Mouse (Mus musculus) embryo, embryonic 9.5 days (tissue): ENCODE results near the gene Fam129a.
"Not testable (repeated sequence)": the region's sequence is repeated elsewhere in the genome, so short reads cannot be mapped to it uniquely, and the experiment has no call there.

Experiments
- DNase-seq: peaks from one replicate; pipeline ENCODE4 v3.0.0-alpha.2; 2017; ENCODE audit errors: extremely low spot score

The Fam129a gene

GRCm38 (mm10) chr1:151584182-151584471 lies 13.1 kb downstream of the Fam129a start:
- no peak for DNase-seq

- no peak for DNase-seq
Observed at GRCm38 (mm10) chr1:151584565-151585216, 13.7 kb downstream of the Fam129a start.

DNA sequence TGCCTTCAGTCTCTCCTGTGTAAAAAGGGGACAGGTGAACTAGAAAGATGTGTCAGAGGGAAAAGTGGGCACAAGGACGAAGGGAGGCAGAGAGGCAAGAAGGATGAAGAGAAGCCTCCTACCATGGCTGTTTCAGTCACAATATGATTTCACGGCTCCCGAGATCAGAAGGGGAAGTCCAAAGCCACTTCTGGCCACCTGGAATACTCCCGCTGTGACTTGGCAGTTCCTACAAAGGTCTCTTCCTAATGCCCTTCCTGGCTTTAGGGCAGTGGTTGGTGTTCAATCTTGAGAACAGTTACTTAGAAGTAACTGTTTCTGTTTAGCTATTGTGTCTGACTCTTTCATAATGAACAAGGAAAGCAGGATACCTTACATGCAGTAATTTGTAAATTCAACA lies 14.7 kb downstream of the Fam129a start:
- no peak for DNase-seq

DNA sequence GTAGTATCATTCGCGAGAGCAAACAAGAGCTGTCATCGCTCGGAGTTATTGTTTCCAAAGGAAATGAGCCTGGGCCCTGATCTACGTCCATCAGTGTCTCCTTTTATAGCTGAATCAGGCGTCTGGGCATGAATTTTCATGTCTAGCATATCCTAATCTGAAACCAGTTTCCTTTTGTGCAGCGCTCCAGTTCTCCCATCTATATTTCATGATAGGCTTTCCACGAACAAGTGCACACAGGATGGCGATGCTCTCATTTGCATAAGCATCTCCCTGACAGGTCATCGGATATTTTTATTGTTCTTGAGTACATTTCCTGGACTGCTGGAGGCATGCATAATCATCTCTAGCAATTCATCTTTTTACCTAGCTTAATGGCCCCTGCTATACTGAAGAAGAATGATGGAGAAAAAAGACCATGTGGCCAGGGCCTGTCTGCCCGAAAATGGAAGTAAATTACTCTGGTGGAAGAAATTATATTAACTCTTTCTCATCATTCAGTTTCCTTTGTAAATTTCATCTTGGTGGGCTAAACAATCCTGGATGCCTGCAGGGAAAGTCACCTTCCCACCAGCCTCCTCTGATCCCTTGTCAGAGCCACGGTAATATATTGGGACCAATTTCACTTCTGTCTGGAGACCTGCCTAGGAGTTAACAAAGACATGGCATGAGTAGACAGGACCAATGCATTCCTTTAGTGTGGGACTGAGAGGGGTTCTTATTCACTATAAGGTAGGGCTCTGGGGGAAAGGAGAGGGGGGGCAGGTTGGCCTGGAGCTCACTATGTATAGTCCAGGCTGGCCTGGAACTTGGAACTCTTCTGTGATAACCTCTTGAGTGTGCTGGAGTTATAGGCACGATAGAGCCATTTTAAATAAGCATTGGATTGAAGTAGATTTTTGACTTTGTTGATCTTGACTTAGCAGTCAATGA lies 21.4 kb downstream of the Fam129a start:
- no peak for DNase-seq

- no peak for DNase-seq
Observed at GRCm38 (mm10) chr1:151594906-151595305, 23.9 kb downstream of the Fam129a start.

GRCm38 (mm10) chr1:151595600-151596299 lies 24.8 kb downstream of the Fam129a start:
- no peak for DNase-seq

DNA sequence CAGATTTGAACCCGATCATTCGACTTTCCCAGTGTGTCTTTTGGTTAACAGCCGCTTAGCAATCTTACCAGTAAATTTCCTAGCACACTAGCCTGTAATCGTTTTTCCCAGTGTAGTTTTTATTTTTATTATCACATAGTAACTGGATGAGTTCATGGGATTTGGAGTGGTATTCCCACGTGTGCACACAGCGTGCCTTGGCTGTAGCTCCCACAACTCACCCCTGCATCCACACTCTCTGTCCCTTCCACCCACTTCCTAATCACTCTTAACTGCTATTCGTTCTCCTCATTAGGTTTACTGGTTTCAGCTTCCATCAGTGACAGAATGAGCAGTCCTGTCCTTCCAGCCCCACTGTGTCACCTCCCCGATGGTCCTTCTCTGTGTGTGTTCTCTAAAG lies 25.6 kb downstream of the Fam129a start:
- no peak for DNase-seq

- no peak for DNase-seq
Observed at GRCm38 (mm10) chr1:151597677-151598297, 26.8 kb downstream of the Fam129a start.

DNA sequence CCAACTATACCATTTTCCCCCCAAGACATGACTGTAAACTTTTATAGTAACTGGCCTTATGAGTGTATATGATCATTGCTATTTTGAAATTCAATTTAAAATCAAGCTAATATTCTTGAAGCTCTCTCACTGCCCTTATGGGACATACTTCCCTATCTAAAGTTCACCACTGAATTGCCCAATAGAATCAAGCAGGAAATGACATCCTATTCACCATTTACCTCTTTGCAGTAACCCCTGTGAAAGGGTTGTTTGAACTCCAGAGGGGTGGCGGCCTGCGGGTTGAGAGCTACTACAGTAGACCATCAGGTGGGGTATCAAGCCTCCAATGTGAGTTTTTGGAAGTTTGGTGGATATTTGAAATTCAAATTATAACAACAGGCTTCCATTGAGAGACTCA lies 27.9 kb downstream of the Fam129a start:
- no peak for DNase-seq

GRCm38 (mm10) chr1:151604328-151604727 lies 33.3 kb downstream of the Fam129a start:
- no peak for DNase-seq

DNA sequence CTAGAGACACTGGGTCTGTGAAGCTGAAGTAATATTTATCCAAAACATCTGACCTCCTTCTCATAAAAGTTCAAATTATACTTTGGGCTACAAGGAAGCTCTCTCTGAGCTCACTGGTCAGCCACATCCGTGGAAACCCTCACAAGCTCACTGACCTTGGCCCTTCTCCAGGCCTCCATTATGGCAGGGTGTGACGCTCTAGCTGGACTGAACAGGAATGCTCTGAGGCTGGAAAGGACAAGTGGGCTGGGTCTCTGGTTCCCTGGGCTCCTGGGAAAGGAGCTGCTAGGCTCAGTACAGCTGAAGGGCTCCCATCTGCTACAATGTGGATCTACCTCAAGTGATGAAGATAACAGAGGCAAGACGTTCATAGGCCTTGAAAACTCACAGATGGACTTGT lies 37.0 kb downstream of the Fam129a start:
- not testable (repeated sequence) for DNase-seq

- DNase-seq = no peak
Observed at GRCm38 (mm10) chr1:151610621-151611020, 39.6 kb downstream of the Fam129a start.

DNA sequence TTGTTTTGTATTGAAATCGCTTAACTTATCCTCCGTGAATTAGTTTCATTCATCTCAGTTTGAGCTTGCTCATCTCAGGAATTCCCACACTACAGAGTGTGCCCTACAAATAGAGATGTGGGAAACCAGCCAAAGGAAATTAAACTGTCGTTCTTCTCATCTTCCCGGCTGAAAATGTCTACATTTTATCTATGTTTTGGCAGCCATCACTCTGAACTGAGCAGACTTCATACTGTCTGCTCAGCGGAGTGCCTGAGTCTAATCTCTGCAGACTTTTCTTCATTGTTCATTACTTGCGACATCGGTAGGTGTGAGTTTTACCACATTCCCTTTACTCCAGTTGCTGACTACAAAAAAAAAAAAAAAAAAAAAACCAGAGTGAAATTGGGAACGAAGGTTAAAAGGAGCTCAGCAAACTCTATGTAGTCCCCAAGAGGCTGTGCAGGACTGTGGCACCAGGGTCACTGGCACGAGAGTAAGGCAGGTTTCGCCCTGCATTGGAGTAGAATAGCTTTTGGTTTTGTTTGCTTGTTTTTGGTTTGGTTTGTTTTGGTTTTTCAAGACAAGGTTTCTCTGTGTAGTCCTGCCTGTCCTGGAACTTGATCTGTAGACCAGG lies 43.4 kb downstream of the Fam129a start:
- no peak for DNase-seq

DNA sequence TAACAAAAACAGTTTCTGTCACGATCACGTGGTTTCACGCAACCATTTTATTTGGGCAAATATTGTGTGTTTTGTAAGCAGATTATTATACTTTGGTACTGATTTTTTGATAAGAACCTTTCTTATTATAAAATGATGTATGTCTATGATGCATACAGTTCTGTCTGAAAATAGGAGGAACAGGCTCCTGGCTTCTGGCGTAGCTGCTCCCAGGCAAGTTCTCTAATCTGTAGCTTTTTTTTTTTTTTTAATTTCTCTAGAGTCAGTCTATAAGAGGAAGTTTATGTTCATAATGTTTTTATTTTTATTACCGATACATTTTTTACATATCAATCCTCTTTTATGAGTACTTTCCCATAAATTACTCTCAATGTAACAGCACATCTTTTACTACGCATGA lies 44.6 kb downstream of the Fam129a start:
- no peak for DNase-seq

DNA sequence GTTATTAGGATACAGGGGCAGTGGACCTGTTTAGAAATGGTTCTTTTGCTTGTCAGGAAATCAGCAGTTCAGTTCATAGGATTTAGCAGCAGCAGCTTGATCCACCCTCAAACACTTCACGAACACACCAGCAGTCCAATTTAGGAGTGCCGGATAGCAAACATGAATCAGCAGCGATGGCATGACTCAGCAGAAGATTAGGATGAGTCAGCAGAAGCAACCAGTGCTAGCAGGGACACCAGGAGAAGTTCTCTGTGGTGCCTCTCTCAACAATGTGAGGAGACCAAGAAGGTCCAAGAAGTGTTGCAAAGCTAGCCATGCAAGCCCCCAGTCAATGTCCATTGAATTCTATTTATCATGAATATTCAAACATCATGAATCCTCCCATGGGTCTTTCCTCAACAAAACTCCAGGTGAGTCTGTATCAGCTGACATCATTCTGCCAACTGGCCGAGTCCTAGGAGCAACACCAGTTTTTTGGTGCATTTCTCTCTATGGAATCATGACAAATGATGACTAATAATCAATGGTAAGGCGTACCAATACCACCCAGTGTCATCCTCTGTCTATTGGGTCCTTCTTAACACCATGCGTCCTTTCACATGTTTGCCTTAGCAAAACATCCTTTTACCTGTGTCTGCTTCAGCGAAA lies 45.7 kb downstream of the Fam129a start:
- DNase-seq = no peak

GRCm38 (mm10) chr1:151618251-151618650 lies 47.3 kb downstream of the Fam129a start:
- no peak for DNase-seq

GRCm38 (mm10) chr1:151619281-151619711 lies 48.3 kb downstream of the Fam129a start:
- no peak for DNase-seq

DNA sequence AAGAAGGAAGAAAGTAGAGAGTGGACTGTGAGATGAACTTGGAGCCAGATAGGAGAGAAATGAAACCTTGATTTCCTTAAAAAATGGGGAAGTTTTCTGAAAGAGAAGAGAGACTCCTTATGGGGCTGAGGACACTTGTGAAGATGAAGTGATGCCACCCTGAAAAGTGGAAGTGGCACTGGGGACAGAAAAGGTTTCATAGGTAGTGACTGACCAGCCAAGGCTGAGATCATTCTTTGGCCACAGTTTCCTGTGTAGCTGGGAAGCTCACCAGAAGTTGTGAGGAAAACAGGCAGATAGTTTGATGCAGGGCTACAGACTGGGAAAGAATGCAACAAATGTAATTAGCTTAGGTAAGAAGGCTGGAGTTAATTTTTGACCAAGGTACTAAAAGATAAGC lies 49.7 kb downstream of the Fam129a start:
- no peak for DNase-seq

- no peak for DNase-seq
Observed at GRCm38 (mm10) chr1:151624442-151625226, 53.6 kb downstream of the Fam129a start.

- DNase-seq = no peak
Observed at GRCm38 (mm10) chr1:151625260-151625659, 54.3 kb downstream of the Fam129a start.
